Mouse (Mus musculus): ENCODE measurements around the gene Rpl22l1. TPM values are rescaled to one million over a fixed set of nuclear protein-coding genes. Genes with fewer than 3 reads are reported as not detected.
A peak's percentile ranks its signal among the peaks of the same experiment; 100 is the strongest.

Gene Rpl22l1
- polyA plus RNA-seq (2012; rRNA removed) = 120 and 191 TPM in 2 replicates
- polyA plus RNA-seq (2014; fragmentation: Nextera tagmentation; extraction: Ambion mirVana) = 389 and 416 TPM in 2 replicates

DNA sequence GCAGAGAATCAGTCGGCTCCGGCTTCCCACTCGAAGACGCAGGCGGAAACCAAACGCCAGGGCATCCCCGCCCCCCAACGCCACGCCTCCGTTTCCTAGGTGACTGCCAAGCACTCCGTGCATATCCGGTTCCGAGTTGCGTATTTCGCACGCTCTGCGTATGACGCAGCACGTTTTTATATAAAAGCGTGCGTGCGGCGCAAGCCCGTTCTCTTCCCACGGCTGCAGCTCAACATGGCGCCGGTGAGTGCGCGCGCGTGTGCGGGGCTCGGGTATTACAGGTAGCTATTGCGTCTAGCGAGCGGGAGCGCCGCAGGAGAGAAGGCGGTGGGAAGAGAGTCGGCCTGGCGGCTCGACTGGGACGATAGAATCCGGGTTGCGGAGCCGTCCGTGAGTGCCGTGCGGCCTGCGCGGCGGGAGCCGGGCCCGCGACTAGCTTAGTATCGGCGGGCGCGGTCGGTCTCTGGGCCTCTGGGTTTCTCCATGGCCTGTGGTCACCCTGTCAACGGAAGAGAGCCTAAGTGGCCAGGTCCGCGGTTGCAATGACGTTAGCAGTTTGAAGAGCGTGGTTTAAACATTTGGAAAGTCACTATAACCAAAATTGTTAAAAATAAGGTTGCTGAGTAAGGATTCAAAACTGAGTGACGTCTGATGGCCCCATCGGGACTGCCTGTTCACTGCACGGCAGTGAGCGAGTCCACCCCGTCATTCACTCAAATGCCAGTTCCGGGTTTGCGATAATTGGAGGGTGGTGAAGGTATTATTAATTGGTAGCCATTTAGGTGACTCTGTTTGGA, at the start of gene Rpl22l1:
Gene Rpl22l1 (plus strand): TSS at position 136 of the 797 bp plus-strand sequence.
- no peaks in the 10 kb centered on the region for H3K27me3 ChIP-seq (ENCODE audit: control insufficient read depth, insufficient read depth, low read length)
- TF ChIP-seq EP300 (IDR thresholded peaks at IDR 0.05; ENCODE audit: low read depth) (no peak; the same call in 1 of the 2 replicates), CTCF (IDR thresholded peaks at IDR 0.05; ENCODE audit: low read depth) (no peak)
- H3K9ac ChIP-seq (replicated peaks) = peak within 1 kb of the TSS; percentile 72
- peak within 1 kb of the TSS; percentile 71 to 89 for H3K4me3 ChIP-seq (ENCODE audit: insufficient read depth in 1 of 2, low read depth in 2 of 2, low read length in 2 of 2)
- peaks cover 5 to 8% of the 10 kb centered on the region in 2 experiments for H3K4me1 ChIP-seq (replicated peaks; ENCODE audit: control insufficient read depth in 2 of 2, insufficient read depth in 2 of 2, low read length in 1 of 2)
- under 1% methylated on average over 72 of the region's 72 CpGs for WGBS (ENCODE audit: insufficient replicate concordance)
- ATAC-seq (ENCODE audit: insufficient read depth) = peak; percentile 98
- H3K4me2 ChIP-seq (ENCODE audit: low read depth) = peak within 1 kb of the TSS; percentile 77
- H3K36me3 ChIP-seq (replicated peaks; ENCODE audit: control insufficient read depth, insufficient read depth, low read depth) = peaks cover 20% of the 10 kb centered on the region
- H3K27ac ChIP-seq = peak within 1 kb of the TSS; percentile 61
- H3K9me3 ChIP-seq (ENCODE audit: control insufficient read depth, low read length) = no peaks in the 10 kb centered on the region
- DNase-seq (ENCODE audit: low read depth in 3 of 3, low spot score in 3 of 3) = peak; percentile 95 to 97 (median 96)

DNA sequence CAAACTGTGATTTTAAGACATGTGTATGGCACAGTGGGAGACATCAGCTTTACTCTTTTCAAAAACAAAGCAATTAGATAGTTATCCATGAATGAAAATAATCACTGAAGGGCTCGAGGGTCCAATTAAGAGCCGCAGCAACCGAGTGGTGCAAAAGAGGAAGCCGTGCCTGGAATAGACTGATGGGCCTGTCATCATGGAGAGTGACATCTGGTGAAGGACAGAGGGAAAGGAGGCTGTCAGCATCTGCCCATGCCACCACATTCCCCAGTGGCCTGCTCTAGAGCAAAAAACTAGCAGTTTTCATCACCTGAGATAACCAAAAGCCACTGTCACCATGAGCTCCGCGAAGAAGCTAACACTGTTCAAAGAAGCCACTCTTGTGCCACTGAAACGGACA, 49.8 kb upstream of the Rpl22l1 start:
- no peak for ATAC-seq (ENCODE audit: insufficient read depth)
- no peaks in the 10 kb centered on the region for H3K4me1 ChIP-seq (replicated peaks; ENCODE audit: control insufficient read depth in 2 of 2, insufficient read depth in 2 of 2, low read length in 1 of 2)

DNA sequence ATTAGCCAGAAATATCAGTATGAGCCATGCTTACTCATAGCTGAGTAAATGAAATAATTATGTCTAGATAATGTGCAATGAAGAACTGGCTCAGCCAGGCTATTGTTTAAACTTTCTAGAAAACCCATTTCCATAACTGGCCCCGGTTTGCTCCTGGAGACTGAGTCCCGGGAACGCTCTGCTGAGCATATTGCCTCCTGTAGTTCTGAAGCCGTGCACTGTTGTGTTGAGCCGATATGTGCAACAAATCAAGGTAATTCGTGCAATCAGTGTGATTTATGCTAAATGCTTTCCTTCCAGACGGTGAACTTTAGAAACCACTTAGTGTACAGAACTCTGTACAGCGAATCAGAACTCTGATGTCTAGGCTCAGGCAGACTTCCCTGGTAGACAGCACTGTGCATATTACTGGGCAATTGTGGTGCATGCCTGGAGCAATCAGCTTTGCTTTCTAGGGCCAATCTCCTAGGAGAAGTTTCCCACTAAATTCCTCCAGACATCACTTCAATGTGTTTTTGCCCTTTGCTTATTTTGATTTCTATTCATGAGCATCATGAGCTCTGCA, 43.9 kb upstream of the Rpl22l1 start:
- TF ChIP-seq EP300 (IDR thresholded peaks at IDR 0.05; ENCODE audit: low read depth) = no peak
- no peak overlapping the region for H3K27ac ChIP-seq
- H3K4me3 ChIP-seq (ENCODE audit: insufficient read depth in 1 of 2, low read depth in 2 of 2, low read length in 2 of 2) = no peak overlapping the region
- ATAC-seq (ENCODE audit: insufficient read depth) (no peak), DNase-seq (ENCODE audit: low read depth in 3 of 3, low spot score in 3 of 3) (no peak)
- no peak overlapping the region for H3K4me2 ChIP-seq (ENCODE audit: low read depth)
- H3K27me3 ChIP-seq (ENCODE audit: control insufficient read depth, insufficient read depth, low read length) = no peaks in the 10 kb centered on the region
- no peaks in the 10 kb centered on the region for H3K36me3 ChIP-seq (replicated peaks; ENCODE audit: control insufficient read depth, insufficient read depth, low read depth)
- 72% methylated on average over 8 of the region's 8 CpGs for WGBS (ENCODE audit: insufficient replicate concordance)
- no peak overlapping the region for H3K9ac ChIP-seq (replicated peaks)
- H3K4me1 ChIP-seq (replicated peaks; ENCODE audit: control insufficient read depth in 2 of 2, insufficient read depth in 2 of 2, low read length in 1 of 2) = no peaks in the 10 kb centered on the region
- no peaks in the 10 kb centered on the region for H3K9me3 ChIP-seq (ENCODE audit: control insufficient read depth, low read length)

More for the DNA sequence above, 49.8 kb upstream of the Rpl22l1 start:
- 53% methylated on average over 7 of the region's 7 CpGs for WGBS (ENCODE audit: insufficient replicate concordance)
- Histone ChIP-seq H3K36me3 (replicated peaks; ENCODE audit: control insufficient read depth, insufficient read depth, low read depth) (no peaks in the 10 kb centered on the region), H3K27ac (no peak overlapping the region), H3K9ac (replicated peaks) (no peak overlapping the region), H3K4me3 (ENCODE audit: insufficient read depth in 1 of 2, low read depth in 2 of 2, low read length in 2 of 2) (no peak overlapping the region), H3K9me3 (ENCODE audit: control insufficient read depth, low read length) (no peaks in the 10 kb centered on the region), H3K4me2 (ENCODE audit: low read depth) (no peak overlapping the region), H3K27me3 (ENCODE audit: control insufficient read depth, insufficient read depth, low read length) (no peaks in the 10 kb centered on the region)
- TF ChIP-seq EP300 (IDR thresholded peaks at IDR 0.05; ENCODE audit: low read depth) (no peak), CTCF (IDR thresholded peaks at IDR 0.05; ENCODE audit: low read depth) (no peak)
- DNase-seq (ENCODE audit: low read depth in 3 of 3, low spot score in 3 of 3) = no peak

DNA sequence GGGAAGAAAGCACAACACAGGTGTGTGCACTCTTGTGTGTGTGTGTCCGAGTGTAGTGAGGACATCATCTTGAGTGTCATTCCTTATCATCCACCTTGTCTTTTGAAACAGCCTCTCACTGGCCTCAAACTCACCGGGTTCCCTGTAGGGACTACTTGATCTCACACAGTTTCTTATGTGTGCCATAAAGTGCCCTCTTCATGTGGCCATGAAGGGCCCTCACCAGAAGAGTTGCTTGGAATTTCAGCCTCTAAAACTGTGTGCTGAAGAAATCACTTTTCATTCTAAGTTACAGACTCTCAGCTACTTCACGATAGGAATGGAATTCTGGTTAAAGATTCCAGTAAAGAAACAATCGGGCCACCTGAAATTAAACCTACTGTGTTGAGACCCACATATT, 38.3 kb upstream of the Rpl22l1 start:
- Histone ChIP-seq H3K4me2 (ENCODE audit: low read depth) (no peak overlapping the region), H3K27me3 (ENCODE audit: control insufficient read depth, insufficient read depth, low read length) (no peaks in the 10 kb centered on the region), H3K9me3 (ENCODE audit: control insufficient read depth, low read length) (no peaks in the 10 kb centered on the region), H3K9ac (replicated peaks) (no peak overlapping the region), H3K27ac (no peak overlapping the region), H3K36me3 (replicated peaks; ENCODE audit: control insufficient read depth, insufficient read depth, low read depth) (no peaks in the 10 kb centered on the region), H3K4me3 (ENCODE audit: insufficient read depth in 1 of 2, low read depth in 2 of 2, low read length in 2 of 2) (no peak overlapping the region), H3K4me1 (replicated peaks; ENCODE audit: control insufficient read depth in 2 of 2, insufficient read depth in 2 of 2, low read length in 1 of 2) (no peaks in the 10 kb centered on the region)
- no peak for DNase-seq (ENCODE audit: low read depth in 3 of 3, low spot score in 3 of 3)
- TF ChIP-seq EP300 (IDR thresholded peaks at IDR 0.05; ENCODE audit: low read depth) = no peak
- TF ChIP-seq CTCF (IDR thresholded peaks at IDR 0.05; ENCODE audit: low read depth) = no peak
- 70% methylated on average over 4 of the region's 4 CpGs for WGBS (ENCODE audit: insufficient replicate concordance)
- no peak for ATAC-seq (ENCODE audit: insufficient read depth)

DNA sequence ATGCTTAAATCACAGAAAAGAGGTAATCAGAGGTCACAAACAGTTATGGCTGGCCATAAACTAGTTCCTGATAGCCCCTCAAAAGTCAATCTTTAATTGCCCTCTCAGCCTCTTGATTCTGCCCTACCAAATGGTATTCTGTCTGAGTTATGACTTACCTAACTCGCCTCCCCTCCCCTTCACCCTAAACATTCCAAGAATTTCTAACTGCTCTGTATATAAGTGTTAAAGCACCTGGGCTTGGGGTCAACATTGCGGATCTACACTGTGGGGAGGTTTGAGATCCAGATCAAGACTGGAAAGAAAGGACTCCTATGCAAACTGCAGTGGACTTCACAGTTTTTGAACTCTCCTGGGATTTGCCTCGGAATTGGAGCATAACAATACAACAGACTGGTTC, 37.0 kb upstream of the Rpl22l1 start:
- no peak for DNase-seq (ENCODE audit: low read depth in 3 of 3, low spot score in 3 of 3)
- no peak overlapping the region for H3K27ac ChIP-seq
- H3K36me3 ChIP-seq (replicated peaks; ENCODE audit: control insufficient read depth, insufficient read depth, low read depth) = no peaks in the 10 kb centered on the region
- no peaks in the 10 kb centered on the region for H3K9me3 ChIP-seq (ENCODE audit: control insufficient read depth, low read length)
- H3K4me2 ChIP-seq (ENCODE audit: low read depth) = no peak overlapping the region
- ATAC-seq (ENCODE audit: insufficient read depth) = no peak
- H3K4me1 ChIP-seq (replicated peaks; ENCODE audit: control insufficient read depth in 2 of 2, insufficient read depth in 2 of 2, low read length in 1 of 2) = no peaks in the 10 kb centered on the region
- no peaks in the 10 kb centered on the region for H3K27me3 ChIP-seq (ENCODE audit: control insufficient read depth, insufficient read depth, low read length)
- TF ChIP-seq EP300 (IDR thresholded peaks at IDR 0.05; ENCODE audit: low read depth) (no peak), CTCF (IDR thresholded peaks at IDR 0.05; ENCODE audit: low read depth) (no peak)
- 60% methylated on average over 3 of the region's 3 CpGs for WGBS (ENCODE audit: insufficient replicate concordance)
- H3K9ac ChIP-seq (replicated peaks) = no peak overlapping the region
- no peak overlapping the region for H3K4me3 ChIP-seq (ENCODE audit: insufficient read depth in 1 of 2, low read depth in 2 of 2, low read length in 2 of 2)
